15 mouse cellular contexts compared by ENCODE assay signal in the genomic region with DNA sequence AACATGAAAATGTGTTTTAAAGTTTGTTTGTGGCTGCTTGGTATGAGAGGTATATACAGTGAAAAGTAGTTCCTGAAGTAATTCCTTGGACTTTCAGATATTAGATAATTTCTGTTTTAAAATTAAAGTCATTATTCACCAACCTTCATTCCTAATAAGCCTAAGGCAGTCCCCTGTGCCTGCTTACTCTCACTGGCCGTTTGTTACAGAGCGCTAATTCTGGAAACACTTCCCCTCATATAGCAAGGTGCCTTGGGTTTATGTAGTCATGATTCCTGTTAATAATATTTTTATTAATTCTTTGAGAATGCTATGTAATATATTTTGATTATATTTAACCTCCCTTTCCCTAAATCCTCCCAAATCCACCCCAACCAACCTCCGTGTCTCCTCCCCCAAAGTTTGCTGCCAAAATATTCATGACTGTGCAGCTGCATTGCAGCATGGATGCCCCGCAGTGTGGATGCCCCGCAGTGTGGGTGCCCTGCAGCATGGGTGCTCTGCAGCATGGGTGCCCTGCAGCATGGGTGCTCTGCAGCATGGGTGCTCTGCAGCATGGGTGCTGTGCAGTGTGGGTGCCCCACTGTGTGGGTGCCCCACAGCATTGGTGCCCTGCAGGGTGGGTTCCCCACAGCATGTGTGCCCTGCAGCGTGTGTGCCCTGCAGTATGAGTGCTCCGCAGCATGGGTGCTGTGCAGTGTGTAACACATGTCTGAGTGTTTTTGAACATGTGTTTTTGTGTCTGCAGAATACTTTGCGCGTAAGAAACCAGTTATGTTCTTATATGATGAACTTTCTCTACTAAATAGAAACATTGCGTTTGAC.
"Had no signal": no experiment of that assay in that cellular context is flagged by ENCODE, and none has a peak within 500 bp of the region (broad histone marks: within the 10 kb centered on the region; RNA-seq: fewer than 3 reads in every experiment).

No protein-coding gene starts in this region.

- H3K27me3 ChIP-seq: liver, embryonic 13.5 days; midbrain, embryonic 12.5 days had no signal

- H3K9ac ChIP-seq: liver, embryonic 13.5 days; lung, embryonic 14.5 days; midbrain, embryonic 12.5 days had no signal

- ATAC-seq: intestine, postnatal 0 days; lung, postnatal 0 days; midbrain, embryonic 16.5 days had no signal

- H3K4me1 ChIP-seq: liver, embryonic 13.5 days; midbrain, embryonic 12.5 days had no signal

- H3K36me3 ChIP-seq: liver, embryonic 13.5 days; midbrain, embryonic 12.5 days had no signal

- H3K27ac ChIP-seq: kidney, postnatal 0 days; left cerebral cortex, adult 2 months; liver, embryonic 13.5 days; macrophage; midbrain, embryonic 12.5 days had no signal

- H3K4me2 ChIP-seq: liver, embryonic 13.5 days; lung, embryonic 14.5 days; midbrain, embryonic 12.5 days had no signal

- H3K4me3 ChIP-seq: left cerebral cortex, adult 2 months; liver, embryonic 13.5 days; midbrain, embryonic 12.5 days; myocyte had no signal

- H3K9me3 ChIP-seq: liver, embryonic 13.5 days; midbrain, embryonic 12.5 days had no signal

- DNase-seq: kidney, adult 2 months; kidney, postnatal 36 days; layer of hippocampus, postnatal 36 days; liver, embryonic 13.5 days; lung, embryonic 14.5 days; thymus, adult 18-20 months; thymus, postnatal 36 days had no signal
